Mouse (Mus musculus) megakaryocyte-erythroid progenitor cell, adult 5-6 weeks (primary cell): ENCODE measurements at regions not wholly inside any gene's neighbourhood (a gene's known extent, or its start where the extent isn't known, plus 50 kb on each side); places are given as distances from the start of the nearest gene placed in this dataset.

ENCODE experiments used
- ATAC-seq: replicated peaks from 2 replicates; pipeline ENCODE4 v1.8.0; 2016; ENCODE audit warnings: mild to moderate bottlenecking, inconsistent platforms; ENCODE audit not compliant: severe bottlenecking, poor library complexity, low FRiP score, low TSS enrichment

DNA sequence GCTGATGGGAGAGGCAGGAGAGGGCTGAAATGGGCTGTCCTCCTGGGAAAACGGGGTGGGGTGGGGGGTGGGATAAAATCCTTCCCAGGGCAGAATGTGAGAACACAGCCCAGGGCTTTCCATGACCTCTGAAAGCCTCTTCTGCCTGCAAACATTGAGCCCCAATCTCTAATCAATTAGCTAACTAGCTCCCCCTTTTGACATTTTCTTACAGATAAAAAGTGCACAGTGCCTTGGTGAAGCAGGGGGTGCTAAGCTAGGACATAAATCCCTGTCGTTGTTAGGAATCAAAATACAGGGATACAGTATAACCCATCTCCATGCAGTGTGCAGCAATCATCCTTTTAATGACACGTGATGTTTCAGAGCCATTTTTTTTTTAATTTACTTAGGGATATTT lies 588.1 kb downstream of the Rnf144a start:
- ATAC-seq, result no peak

DNA sequence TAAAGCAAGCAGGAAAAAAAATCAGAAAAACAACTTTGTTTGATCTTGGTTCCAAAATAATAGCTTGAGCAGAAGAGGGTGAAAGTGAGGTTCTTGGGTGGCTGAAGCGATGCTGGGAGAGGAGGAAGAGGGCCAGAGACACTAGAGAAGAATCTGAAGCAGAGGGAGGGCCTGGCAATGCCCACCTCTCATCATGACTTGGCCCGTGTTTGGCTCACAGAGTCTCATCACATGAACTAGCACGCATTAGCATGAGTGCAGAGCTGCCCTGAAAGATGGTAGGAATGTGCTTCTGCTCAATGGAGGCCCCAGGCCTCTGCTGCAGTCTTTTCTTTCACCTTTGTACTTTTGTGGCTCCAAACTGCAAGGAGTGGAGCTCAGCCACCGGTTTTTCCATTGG lies 588.6 kb downstream of the Rnf144a start:
- no peak for ATAC-seq

GRCm38 (mm10) chr12:25816248-25816647 lies 598.8 kb downstream of the Rnf144a start:
- ATAC-seq, result no peak

DNA sequence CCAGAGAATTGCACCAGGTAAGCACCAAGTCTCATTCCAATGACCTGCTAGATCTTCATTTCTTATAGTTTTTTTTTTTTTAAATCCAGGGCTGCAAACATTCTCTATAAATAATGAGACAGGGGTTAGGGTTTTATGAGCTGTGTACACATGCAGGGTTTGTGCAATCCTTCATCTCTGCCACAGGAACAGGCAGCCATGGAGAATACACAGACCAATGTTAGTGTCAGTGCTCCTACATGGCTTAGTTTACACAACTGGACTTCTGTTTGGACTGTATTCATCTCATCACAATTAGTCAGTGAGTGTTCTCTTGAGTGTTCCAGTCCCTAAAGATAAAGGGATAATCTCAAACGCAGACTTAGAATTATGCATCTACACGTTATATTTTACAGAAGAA lies 620.0 kb downstream of the Rnf144a start:
- no peak for ATAC-seq

DNA sequence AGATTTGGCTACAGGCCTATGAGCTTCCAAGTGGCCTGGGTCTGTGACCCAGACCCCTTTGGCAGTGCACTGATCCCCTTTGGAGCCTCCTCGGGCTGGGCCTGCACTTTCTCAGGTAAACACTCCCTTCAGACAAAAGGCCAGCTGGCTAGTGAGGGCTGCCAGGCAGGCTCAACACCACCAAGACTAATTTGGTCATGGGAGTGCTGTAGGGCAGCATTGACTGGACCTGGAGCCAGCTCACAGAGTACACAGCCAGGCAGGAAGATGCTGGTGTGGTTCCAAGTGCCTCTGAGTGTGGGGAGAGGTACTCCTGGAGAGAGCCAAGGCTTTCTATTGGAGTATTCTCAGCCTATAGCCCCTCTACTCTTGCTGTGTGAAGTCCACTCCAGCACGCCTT lies 620.5 kb downstream of the Rnf144a start:
- no peak for ATAC-seq

DNA sequence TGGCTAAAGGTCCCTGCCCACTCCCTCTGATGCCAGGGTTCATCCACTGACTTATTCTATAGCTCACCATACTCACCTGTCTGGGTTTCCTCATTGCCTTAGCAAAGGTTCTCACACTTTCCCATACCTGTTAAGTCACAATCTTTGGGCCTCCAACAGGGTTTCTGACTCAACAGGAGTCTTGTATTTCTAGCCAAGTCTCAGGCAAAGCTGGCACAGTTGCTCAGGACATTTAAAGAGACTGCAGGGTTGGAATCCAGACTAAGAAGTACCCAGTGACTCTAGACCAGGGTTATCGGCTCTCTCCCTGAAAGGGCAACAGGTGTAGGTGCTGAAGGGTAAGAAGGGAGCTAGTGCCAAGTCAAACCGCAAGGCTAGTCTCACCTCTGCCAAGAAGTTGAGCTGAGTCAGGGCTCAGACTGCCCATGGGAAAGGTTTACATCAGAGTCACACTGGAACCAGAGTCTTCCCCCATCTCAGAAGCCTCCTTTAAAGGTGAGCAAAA lies 622.4 kb downstream of the Rnf144a start:
- no peak for ATAC-seq

DNA sequence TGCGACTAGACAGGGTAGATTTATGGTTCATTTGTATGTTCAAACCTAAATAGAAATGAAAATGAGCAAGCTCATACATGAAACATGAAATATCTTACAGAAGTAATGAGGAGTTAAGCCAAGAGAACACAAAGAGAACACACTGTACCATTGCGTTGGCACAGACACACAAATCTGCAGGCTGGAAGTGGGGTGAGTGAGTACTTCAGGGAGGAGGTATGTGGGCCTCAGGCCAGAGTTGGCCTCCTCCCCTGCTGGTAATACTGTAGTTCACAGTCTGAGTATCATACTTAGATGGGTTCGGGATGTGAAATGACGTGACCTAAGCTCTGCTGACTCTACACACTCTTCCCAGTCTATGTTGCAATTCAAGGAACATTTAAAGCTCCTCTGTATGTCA lies 624.1 kb downstream of the Rnf144a start:
- ATAC-seq, result no peak

- ATAC-seq, result no peak
Observed at GRCm38 (mm10) chr12:25785646-25786606, 629.1 kb downstream of the Rnf144a start.

DNA sequence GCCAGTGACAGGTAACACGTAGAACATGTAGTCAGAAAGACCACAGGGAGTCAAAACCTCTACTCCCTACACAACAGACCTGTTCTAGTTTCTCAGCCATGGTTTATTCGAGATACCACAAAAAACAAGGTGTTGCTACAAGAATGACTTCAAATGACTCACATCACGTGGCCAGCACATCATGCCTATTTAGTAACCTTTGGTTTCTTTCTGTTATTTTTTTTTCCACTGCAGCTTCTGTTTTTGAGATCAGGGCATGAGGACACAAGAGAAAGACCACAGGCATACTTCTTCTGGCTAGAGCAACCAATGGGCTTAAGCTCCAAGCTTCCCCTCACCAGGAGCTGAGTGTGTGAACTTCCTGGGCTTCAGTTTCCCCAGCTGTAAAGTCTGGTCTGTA lies 630.7 kb downstream of the Rnf144a start:
- no peak for ATAC-seq

- ATAC-seq, result no peak
Observed at GRCm38 (mm10) chr12:25782972-25783717, 631.9 kb downstream of the Rnf144a start.

DNA sequence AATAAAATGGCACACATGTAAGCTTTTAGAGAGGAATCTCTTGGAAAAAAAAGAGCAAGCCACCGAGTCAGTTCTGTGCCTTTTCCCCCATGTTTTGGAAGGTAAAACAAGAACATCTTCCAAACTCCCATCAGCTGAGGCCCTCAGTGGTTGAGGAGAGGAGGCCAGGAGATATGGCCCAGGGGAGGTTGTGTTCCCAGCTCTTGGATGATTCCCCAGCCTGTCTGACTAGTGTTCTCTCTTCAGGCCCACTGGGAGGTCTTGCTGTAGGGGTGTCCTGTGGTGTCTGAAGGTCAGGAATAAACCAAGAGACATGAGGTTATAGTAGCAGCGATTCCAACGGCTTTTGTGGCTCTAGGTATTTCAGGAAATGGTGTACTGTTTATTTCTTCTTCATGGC lies 643.2 kb downstream of the Rnf144a start:
- ATAC-seq, result no peak

DNA sequence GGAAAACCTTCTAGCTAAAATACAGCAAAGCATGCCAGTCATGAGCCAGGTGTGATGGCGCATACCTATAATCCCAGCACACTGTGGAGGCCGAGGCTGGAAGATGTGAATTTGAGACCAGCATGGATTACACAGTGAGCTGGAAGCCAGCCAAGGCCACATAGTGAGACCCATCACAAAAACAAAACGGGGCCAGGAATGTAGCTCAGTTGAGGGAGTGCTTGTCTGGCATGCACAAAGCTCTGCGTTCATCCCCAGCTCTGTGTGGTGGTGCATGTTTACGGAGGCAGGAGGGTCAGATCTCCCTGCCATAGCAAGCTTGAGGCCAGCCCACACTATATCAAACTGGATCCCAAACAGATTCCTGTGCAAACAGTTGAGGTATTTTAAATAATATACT lies 646.4 kb downstream of the Rnf144a start:
- no peak for ATAC-seq

GRCm38 (mm10) chr12:25763061-25763460 lies 652.0 kb downstream of the Rnf144a start:
- ATAC-seq, result no peak

DNA sequence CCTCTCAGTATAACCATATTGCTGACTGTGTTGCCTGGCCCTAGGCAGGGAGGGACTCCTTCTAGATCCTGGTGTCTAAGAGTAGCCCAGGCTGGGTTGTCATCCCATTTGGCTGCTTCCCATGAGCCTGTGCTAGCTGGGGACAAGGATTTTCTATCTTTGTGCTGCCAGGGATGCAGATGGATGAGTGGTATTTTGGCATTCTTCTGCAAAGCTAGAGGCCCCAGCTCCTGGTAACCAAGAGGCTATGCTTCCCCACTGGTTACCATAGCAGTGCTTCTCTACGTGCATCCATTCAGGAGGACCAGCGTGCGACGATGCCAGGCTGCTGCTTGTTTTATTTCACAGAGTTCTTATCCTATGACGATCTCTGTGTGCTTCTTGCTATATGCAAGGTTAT lies 658.0 kb downstream of the Rnf144a start:
- no peak for ATAC-seq

DNA sequence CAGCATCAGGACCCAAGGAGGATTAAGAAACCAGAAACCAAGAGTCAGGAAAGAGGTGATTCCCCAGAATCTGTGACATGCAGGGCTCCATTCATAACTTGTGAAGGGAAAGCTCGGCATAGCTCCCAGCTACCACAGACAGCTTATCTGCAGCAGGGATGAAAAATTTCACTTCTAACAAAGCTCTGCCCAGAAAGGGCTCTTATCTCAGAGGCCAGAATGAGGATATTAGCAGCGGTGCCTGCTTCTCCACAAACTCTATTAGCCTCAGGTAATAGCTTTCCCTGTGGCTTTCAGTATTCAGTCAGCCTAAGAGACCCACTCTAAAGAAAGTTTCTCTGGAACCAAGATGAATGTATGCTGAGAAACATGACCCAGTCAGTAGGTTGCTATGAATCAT lies 636.9 kb upstream of the Id2 start:
- ATAC-seq, result no peak

- no peak for ATAC-seq
Observed at GRCm38 (mm10) chr12:25725774-25726173, 628.8 kb upstream of the Id2 start.

GRCm38 (mm10) chr12:25711186-25711585 lies 614.2 kb upstream of the Id2 start:
- no peak for ATAC-seq

- ATAC-seq, result no peak
Observed at GRCm38 (mm10) chr12:25703023-25703400, 606.1 kb upstream of the Id2 start.

DNA sequence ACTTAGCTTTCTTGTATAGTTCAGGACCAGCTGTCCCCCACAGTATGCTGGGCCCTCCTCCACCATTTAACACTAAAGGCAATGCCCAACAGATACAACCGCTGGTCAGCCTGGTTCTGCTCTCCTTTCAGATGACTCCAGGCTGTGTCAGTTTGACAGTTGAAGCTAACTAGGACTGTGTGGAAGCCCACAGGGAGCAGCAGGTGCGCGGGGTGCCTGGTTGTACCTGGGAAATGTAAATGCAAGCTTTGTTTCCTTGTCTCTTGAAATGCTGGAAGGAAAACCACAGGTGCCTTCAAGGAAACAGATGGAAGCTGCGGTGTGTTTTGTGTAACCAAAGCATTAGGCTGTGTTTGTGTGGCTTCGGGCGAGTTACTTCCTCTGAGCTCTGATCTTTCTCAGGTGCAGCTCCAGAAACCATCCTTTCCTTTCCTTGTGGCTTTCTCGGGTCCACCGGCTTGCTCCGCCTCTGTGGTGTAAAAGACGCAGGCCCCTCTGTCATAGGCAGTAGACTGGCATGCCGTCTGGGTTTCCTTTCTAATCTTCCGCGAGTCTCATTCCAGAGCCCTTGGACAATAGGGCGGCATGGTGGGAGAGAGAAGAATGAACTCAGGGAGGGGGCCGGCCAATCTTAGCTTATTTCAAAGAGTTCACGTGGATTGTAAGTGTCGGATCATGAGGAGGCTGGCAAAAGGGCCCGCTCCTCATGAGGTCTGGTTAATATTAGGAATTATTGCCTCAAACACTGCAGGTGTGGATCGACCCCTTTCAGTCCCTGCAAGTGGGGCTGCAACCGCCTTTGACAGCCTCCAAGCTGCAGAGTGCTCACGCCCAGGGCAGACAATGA lies 605.5 kb upstream of the Id2 start:
- no peak for ATAC-seq

GRCm38 (mm10) chr12:25687063-25687462 lies 590.1 kb upstream of the Id2 start:
- ATAC-seq, result no peak
